Mouse (Mus musculus) liver, adult 2 months (tissue): ENCODE measurements around the gene Pdcd6.

Experiments used
- CTCF ChIP-seq: fragments of 200-500 bp; IDR thresholded peaks from 2 replicates; pipeline ENCODE4 v1.5.1; 2011; ENCODE audit warnings: low read depth, low read length, control low read depth
- POLR2A ChIP-seq: fragments of 200-500 bp; IDR thresholded peaks from 2 replicates; pipeline ENCODE4 v1.6.1; 2011; ENCODE audit warnings: low read length, control low read depth; ENCODE audit not compliant: insufficient read depth; ENCODE audit errors: extremely low read depth

- no peak for TF ChIP-seq POLR2A
- no peak for TF ChIP-seq CTCF
Measured at GRCm38 (mm10) chr13:74329321-74329720, 11.9 kb upstream of the Pdcd6 start.
